Mouse (Mus musculus) neutrophil, adult 5-6 weeks (primary cell): Measurements from ENCODE around the gene Cnot9. TPM values are rescaled to one million over a fixed set of nuclear protein-coding genes. Genes with fewer than 3 reads are reported as not detected.
"Not testable (repeated sequence)": the region's sequence is repeated elsewhere in the genome, so short reads cannot be mapped to it uniquely, and the experiment has no call there.

Experiments used
- ATAC-seq: fragments of 151-379, 151-347 bp; 2 replicates; pipeline ENCODE4 v1.8.0; 2017; ENCODE audit warnings: mild to moderate bottlenecking, moderate TSS enrichment; ENCODE audit not compliant: insufficient number of reproducible peaks, poor library complexity, low FRiP score, severe bottlenecking; ENCODE audit errors: extremely low read depth
- total RNA-seq: library from RNA; stranded (forward); fragments of 200-1000 nt; gene quantifications from 2 replicates; pipeline ENCODE4 v1.2.3, GENCODE M21; 2017

The Cnot9 gene
- total RNA-seq, result 17.4 and 19.6 TPM in 2 replicates

GRCm38 (mm10) chr1:74505721-74506464, at the start of gene Cnot9:
Cnot9 (plus strand) TSS chr1:74506058.
- ATAC-seq, result peak; percentile 96

- no peak for ATAC-seq
These were observed 45.6 kb upstream of the Cnot9 start for GRCm38 (mm10) chr1:74460273-74460672.

GRCm38 (mm10) chr1:74485792-74486191, 20.1 kb upstream of the Cnot9 start:
- no peak for ATAC-seq

GRCm38 (mm10) chr1:74501106-74501505, 4.8 kb upstream of the Cnot9 start:
- no peak for ATAC-seq

GRCm38 (mm10) chr1:74505393-74505720, 501 bp upstream of the Cnot9 start:
- ATAC-seq, result no peak

- no peak for ATAC-seq
These were observed 618 bp downstream of the Cnot9 start for GRCm38 (mm10) chr1:74506471-74506881.

- no peak for ATAC-seq
These were observed 1.9 kb downstream of the Cnot9 start for GRCm38 (mm10) chr1:74507780-74508179.

GRCm38 (mm10) chr1:74511306-74511705, 5.4 kb downstream of the Cnot9 start:
- ATAC-seq, result no peak

- ATAC-seq, result not testable (repeated sequence)
These were observed 7.1 kb downstream of the Cnot9 start for GRCm38 (mm10) chr1:74512999-74513398.

- ATAC-seq, result no peak
These were observed 14.0 kb downstream of the Cnot9 start for GRCm38 (mm10) chr1:74519875-74520274.

- no peak for ATAC-seq
These were observed 18.9 kb downstream of the Cnot9 start for GRCm38 (mm10) chr1:74524746-74525145.

- no peak for ATAC-seq
These were observed 22.7 kb downstream of the Cnot9 start for GRCm38 (mm10) chr1:74528589-74528988.

- no peak for ATAC-seq
These were observed 32.8 kb downstream of the Cnot9 start for GRCm38 (mm10) chr1:74538650-74539049.

GRCm38 (mm10) chr1:74542451-74542961, 36.6 kb downstream of the Cnot9 start, which contains the start of gene Plcd4:
Plcd4 (plus strand) TSS chr1:74542888.
- ATAC-seq, result no peak

- no peak for ATAC-seq
These were observed 38.3 kb downstream of the Cnot9 start, which contains the start of gene Usp37 for GRCm38 (mm10) chr1:74544184-74544583. Usp37 (minus strand) TSS chr1:74544284.

- ATAC-seq, result no peak
These were observed 53.2 kb downstream of the Cnot9 start for GRCm38 (mm10) chr1:74559061-74559460.

GRCm38 (mm10) chr1:74565834-74566233, 60.0 kb downstream of the Cnot9 start:
- ATAC-seq, result no peak

GRCm38 (mm10) chr1:74569739-74570719, 64.2 kb downstream of the Cnot9 start:
- no peak for ATAC-seq
